Mouse (Mus musculus): ENCODE measurements around the gene Rabif. TPM values are rescaled to one million over a fixed set of nuclear protein-coding genes. Genes with fewer than 3 reads are reported as not detected.

Rabif gene
- total and polyA plus RNA-seq, 3 experiments, result 21.5 to 21.8 TPM; not detected in 1

DNA sequence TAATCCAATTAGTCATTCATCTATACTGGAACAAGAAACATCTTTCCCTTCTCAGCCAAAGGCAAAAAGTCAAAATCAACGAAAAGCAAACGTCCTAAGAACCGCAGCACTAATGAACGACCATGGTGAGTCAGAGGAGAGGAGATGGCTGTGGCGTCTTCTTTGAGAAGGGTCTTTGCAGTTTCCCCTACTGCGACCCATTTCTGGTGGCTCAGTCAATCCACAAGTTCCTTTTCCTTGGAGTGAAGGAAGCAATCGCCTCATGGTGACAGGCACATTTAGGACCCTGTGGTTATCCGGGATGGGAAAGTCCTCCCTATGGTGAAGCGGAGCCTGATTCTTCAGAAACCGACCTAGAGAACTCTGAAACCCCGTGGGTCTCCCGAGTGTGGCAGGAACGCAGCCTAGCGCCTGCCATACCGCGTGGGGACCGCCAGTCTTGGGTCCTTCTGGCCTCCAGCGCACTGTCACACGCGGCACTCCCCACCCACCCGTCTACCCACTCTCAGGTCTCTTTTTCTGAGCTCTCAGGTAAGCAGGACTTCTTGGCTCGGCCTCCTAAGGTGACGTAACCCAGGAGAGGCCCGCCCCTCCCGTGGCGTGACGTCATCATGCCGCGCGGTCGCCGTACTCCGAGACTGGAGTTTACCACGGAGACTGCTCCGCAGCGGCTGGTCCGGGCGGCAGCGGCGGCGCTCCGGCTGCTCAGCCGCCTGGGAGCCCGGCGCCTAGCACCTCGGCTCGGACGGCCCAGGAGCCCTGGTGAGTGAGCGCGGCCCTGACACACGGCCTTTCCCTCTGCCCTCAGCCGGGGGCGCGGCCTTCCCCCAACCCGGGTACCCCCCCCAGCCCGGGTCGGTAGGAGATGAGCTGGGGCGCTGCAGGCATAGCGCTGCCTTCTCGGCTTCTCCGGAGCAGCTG, 39.3 kb upstream of the Rabif start, which contains the start of gene Klhl12 (continued):
- TF ChIP-seq BHLHE40 (IDR thresholded peaks at IDR 0.05; ENCODE audit: borderline replicate concordance, low read depth, low read length) (no peak), NRF1 (IDR thresholded peaks at IDR 0.05; ENCODE audit: insufficient read depth, low read depth, low read length, poor library complexity, severe bottlenecking) (peak; percentile 44; the same call in 1 of the 2 replicates), EP300 (IDR thresholded peaks at IDR 0.05; ENCODE audit: low read depth in 1 of 2, low read length in 2 of 2) (0 out of 4 replicates have a peak, but pooled peaks of 1 of the 2 experiments have one; percentile 21), SMC3 (IDR thresholded peaks at IDR 0.05; ENCODE audit: low read depth, low read length) (no peak), NELFE (IDR thresholded peaks at IDR 0.05; ENCODE audit: low read depth, low read length) (peak; percentile 77), POLR2AphosphoS5 (IDR thresholded peaks at IDR 0.05; ENCODE audit: borderline replicate concordance, low read depth, low read length) (no peak), SIN3A (IDR thresholded peaks at IDR 0.05; ENCODE audit: low read length) (peak; percentile 92), MEF2A (IDR thresholded peaks at IDR 0.05; ENCODE audit: extremely low read depth, insufficient replicate concordance, low read depth, low read length, poor library complexity, severe bottlenecking) (no peak), UBTF (IDR thresholded peaks at IDR 0.05; ENCODE audit: borderline replicate concordance, insufficient read depth, low read depth, low read length) (peak; percentile 89), TCF12 (IDR thresholded peaks at IDR 0.05; ENCODE audit: low read depth, low read length) (peak; percentile 60), TBP (IDR thresholded peaks at IDR 0.05; ENCODE audit: low read depth, low read length) (peak; percentile 52; the same call in 1 of the 2 replicates), USF1 (IDR thresholded peaks at IDR 0.05; ENCODE audit: low read depth, low read length) (0 out of 2 replicates have a peak, but pooled peaks have one; percentile 13), ZNF384 (IDR thresholded peaks at IDR 0.05; ENCODE audit: low read depth, low read length) (no peak), MAFK (IDR thresholded peaks at IDR 0.05; ENCODE audit: borderline replicate concordance, low read depth, low read length) (no peak), MYB (IDR thresholded peaks at IDR 0.05; ENCODE audit: low read depth, low read length) (no peak), RAD21 (IDR thresholded peaks at IDR 0.05; ENCODE audit: low read depth, low read length) (no peak), KAT2A (conservative IDR thresholded peaks at IDR 0.05; ENCODE audit: low read depth, low read length) (no peak; the same call in 1 of the 2 replicates), ELF1 (IDR thresholded peaks at IDR 0.05; ENCODE audit: low read depth, low read length) (no peak), JUND (IDR thresholded peaks at IDR 0.05; ENCODE audit: low read depth, low read length) (no peak), POLR2A (IDR thresholded peaks at IDR 0.05; ENCODE audit: control insufficient read depth in 1 of 2, insufficient read depth in 1 of 2, low read depth in 1 of 2, low read length in 2 of 2, poor library complexity in 1 of 2) (peak; percentile 72 to 84), ZKSCAN1 (IDR thresholded peaks at IDR 0.05; ENCODE audit: low read depth, low read length) (no peak), E2F4 (IDR thresholded peaks at IDR 0.05; ENCODE audit: borderline replicate concordance, low read depth, low read length) (no peak), MXI1 (IDR thresholded peaks at IDR 0.05; ENCODE audit: low read depth, low read length) (peak; percentile 76), MAX (IDR thresholded peaks at IDR 0.05; ENCODE audit: low read length) (no peak)
